Mouse (Mus musculus): ENCODE data around the gene Surf4.

Surf4 gene

GRCm38 (mm10) chr2:26930390-26930789 is 3.3 kb downstream of the Surf4 start:
- peak; percentile 78 for DNase-seq (ENCODE audit: low read depth, low spot score)

GRCm38 (mm10) chr2:26927745-26928476 is 5.8 kb downstream of the Surf4 start:
- DNase-seq (ENCODE audit: low read depth, low spot score): no peak

- no peak for DNase-seq (ENCODE audit: low read depth, low spot score)
These were observed 11.9 kb downstream of the Surf4 start for GRCm38 (mm10) chr2:26921784-26922183.

- no peak for DNase-seq (ENCODE audit: low read depth, low spot score)
These were observed 13.4 kb downstream of the Surf4 start for GRCm38 (mm10) chr2:26920190-26920855.

- no peak for DNase-seq (ENCODE audit: low read depth, low spot score)
These were observed 14.0 kb downstream of the Surf4 start for GRCm38 (mm10) chr2:26919684-26920083.

GRCm38 (mm10) chr2:26916738-26917137 is 17.0 kb downstream of the Surf4 start:
- DNase-seq (ENCODE audit: low read depth, low spot score): no peak

GRCm38 (mm10) chr2:26915927-26916728 is 17.6 kb downstream of the Surf4 start, which contains the start of the genes Surf2 and Surf1:
Gene Surf2 (plus strand): TSS chr2:26916367.
Gene Surf1 (minus strand): TSS chr2:26916530.
- DNase-seq (ENCODE audit: low read depth, low spot score): peak; percentile 90

- DNase-seq (ENCODE audit: low read depth, low spot score): no peak
These were observed 19.4 kb downstream of the Surf4 start for GRCm38 (mm10) chr2:26914148-26914941.

- DNase-seq (ENCODE audit: low read depth, low spot score): no peak
These were observed 20.1 kb downstream of the Surf4 start for GRCm38 (mm10) chr2:26913416-26914147.

GRCm38 (mm10) chr2:26912253-26912770 is 21.4 kb downstream of the Surf4 start:
- no peak for DNase-seq (ENCODE audit: low read depth, low spot score)

- no peak for DNase-seq (ENCODE audit: low read depth, low spot score)
These were observed 22.5 kb downstream of the Surf4 start for GRCm38 (mm10) chr2:26910994-26911765.

- DNase-seq (ENCODE audit: low read depth, low spot score): peak; percentile 99
These were observed 23.4 kb downstream of the Surf4 start, which contains the start of the genes Med22 and Rpl7a for GRCm38 (mm10) chr2:26910124-26910993. Gene Med22 (minus strand): TSS chr2:26910677. Gene Rpl7a (plus strand): TSS chr2:26910764.

GRCm38 (mm10) chr2:26909387-26909784 is 24.3 kb downstream of the Surf4 start:
- no peak for DNase-seq (ENCODE audit: low read depth, low spot score)

GRCm38 (mm10) chr2:26908710-26909386 is 24.9 kb downstream of the Surf4 start:
- peak; percentile 57 for DNase-seq (ENCODE audit: low read depth, low spot score)

GRCm38 (mm10) chr2:26907109-26907508 is 26.6 kb downstream of the Surf4 start:
- peak; percentile 55 for DNase-seq (ENCODE audit: low read depth, low spot score)

GRCm38 (mm10) chr2:26906431-26906830 is 27.3 kb downstream of the Surf4 start:
- no peak for DNase-seq (ENCODE audit: low read depth, low spot score)

- no peak for DNase-seq (ENCODE audit: low read depth, low spot score)
These were observed 27.8 kb downstream of the Surf4 start for GRCm38 (mm10) chr2:26905936-26906335.

GRCm38 (mm10) chr2:26903311-26903710 is 30.4 kb downstream of the Surf4 start:
- no peak for DNase-seq (ENCODE audit: low read depth, low spot score)
